Mouse (Mus musculus): ENCODE results near the gene Il17f.
"Not testable (repeated sequence)": the region's sequence is repeated elsewhere in the genome, so short reads cannot be mapped to it uniquely, and the experiment has no call there.

Il17f gene

DNA sequence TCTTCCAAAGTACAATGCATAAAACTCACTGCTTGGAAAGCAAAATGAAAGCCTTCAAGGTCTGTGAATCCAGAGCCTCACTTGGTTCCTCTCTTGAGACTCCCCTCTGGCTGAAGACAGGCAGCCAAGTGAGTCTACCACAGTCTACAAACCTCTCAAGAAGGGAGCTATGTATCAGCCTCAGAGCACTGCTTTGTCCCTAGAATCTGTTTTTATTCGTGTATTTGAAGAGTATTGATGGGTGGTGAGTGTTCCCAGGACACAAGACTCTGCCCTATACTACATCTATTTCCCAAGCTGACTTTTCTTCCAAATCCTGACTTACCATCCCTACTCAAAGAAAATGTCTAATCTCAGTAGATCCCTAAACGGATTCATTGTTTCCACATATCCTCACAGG lies 12.1 kb downstream of the Il17f start:
- no peak for DNase-seq (ENCODE audit: low spot score)

DNA sequence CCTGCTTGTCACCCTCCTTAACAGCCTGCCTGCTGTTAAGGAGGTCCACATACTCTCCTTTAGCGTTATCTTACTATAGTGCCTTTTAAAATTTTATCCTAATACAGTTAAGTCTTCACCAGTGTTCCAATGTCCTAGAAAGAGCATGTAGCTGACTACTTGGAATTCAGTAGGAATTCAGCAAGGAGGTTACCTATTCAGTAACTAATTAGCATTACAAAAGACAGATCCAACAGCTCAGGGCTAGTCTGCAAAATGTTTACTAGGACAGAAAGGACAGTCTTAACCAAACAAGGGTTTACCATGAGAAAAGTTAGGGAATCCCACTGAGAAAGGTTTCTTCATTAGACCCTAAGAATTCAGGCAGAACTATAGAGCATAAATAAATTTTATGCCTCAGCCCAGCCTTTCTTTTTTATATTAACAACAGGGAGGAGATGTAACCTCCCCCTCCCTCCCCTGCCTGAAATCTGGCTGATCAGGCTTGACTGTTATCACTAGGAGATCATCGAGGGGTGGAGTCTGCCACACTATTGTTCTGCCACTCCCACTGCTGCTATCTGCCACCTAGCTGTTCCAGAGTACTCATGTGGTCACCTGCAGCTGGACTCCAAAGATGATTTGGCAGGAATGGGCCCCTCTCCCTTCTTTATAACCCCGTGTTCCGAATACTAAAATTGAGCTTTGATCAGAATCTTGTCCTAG lies 16.2 kb downstream of the Il17f start:
- DNase-seq (ENCODE audit: low spot score): not testable (repeated sequence)

DNA sequence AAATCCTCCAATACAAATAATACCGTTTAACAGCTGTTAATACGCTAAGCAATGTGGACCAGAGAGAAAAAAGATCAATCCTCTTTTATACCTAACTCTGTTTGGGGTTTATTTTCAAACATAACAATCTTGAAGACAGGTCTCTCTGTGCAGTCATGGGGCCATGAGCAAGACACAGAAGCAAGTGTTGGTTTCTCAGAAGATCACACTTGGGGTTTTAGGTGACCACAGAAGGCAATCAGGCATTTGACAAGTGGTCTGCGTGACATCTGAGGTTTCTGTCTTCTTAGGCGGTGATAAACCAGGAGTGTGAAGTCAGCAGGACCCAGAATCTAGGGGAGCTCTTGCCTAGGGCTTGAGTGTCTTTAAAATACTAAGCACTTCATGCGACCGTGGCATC lies 23.9 kb downstream of the Il17f start:
- DNase-seq (ENCODE audit: low spot score): no peak

DNA sequence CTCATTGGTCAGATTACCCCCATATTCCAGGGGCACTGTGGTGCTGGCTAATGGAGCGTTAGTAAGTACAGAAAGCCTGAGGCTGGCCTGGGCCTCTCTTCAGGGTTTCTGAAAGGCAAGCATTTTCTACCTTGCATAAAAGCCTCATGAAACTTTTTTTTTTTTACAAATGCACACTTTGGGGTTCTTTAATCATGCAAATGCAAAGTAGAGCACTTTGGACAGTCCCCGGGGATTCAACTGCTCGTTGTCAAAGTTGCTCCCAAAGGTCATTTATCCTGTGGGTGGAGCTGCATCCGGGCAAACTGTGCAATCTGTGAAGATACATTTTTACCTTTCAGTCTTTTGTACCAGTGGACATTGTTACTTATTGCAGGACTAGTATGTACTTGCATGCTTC lies 29.0 kb downstream of the Il17f start:
- no peak for DNase-seq (ENCODE audit: low spot score)

DNA sequence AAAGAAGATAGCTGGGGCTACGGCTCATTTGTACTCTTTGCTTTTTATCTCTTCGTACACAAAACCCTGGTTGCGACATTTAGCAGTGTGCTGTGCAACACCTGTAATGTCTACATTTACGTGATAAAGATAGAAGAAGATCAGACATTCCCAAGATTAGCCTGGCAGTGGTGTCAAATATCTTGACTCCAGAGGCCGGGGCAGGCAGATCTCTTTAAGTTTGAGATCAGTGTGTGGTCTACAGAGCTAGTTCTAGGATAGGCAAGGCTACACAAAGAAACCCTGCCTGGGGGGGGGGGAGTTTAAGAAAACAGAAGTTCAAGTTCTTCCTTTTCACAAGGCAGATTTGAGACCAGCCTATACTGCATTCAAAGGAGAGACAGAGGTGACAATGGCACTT lies 30.1 kb downstream of the Il17f start:
- no peak for DNase-seq (ENCODE audit: low spot score)

GRCm38 (mm10) chr1:20759799-20760198 lies 30.6 kb downstream of the Il17f start:
- no peak for DNase-seq (ENCODE audit: low spot score)

- peak; percentile 11 for DNase-seq (ENCODE audit: low spot score)
These were observed 32.8 kb downstream of the Il17f start for GRCm38 (mm10) chr1:20757586-20757985.

DNA sequence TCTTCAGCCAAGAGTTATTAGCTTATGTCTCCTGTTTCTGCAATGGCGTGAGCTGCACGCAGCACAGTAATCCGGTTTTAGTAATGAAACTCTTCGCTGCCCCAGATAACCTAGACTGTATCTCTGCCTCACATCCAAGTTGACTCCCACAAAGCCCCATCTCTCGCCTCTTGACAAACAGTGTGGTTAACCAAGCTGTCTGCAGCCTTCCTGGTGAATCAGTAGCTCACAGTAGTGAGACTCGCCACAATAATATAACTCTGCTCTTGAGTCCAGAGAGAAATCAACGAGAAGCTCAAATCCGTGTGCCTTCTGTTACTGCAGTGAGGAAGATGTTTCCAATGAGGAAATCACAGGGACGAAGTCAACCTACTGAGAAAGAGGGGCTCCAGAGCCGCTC lies 36.0 kb downstream of the Il17f start:
- no peak for DNase-seq (ENCODE audit: low spot score)

GRCm38 (mm10) chr1:20740496-20740998 lies 49.9 kb downstream of the Il17f start:
- DNase-seq (ENCODE audit: low spot score): no peak

GRCm38 (mm10) chr1:20738483-20738882 lies 51.9 kb downstream of the Il17f start:
- DNase-seq (ENCODE audit: low spot score): no peak

DNA sequence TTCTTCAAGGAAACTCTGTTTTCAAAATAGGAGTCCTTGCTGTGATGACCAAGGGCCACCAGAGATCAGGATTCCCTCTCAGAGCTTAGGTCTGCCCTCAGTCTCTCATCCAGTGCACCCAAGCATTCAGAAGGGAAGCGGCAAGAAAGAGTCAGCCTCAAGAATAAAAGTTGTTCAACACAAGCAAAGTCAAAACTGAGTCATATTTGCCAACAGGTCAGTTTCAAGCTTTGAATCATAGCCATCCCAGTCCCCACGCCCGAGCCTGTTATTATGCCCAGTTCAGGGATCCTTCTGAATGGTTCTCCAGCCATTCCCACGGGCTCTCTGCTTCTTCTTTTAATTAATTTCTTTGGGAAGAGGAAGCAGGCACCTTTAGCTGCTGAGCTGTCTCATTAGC lies 53.8 kb downstream of the Il17f start:
- no peak for DNase-seq (ENCODE audit: low spot score)

- DNase-seq (ENCODE audit: low spot score): no peak
These were observed 59.5 kb downstream of the Il17f start, which contains the start of gene Il17a for GRCm38 (mm10) chr1:20730903-20731302. Gene Il17a, plus strand, starts transcription at chr1:20730905.

All from ovary, postnatal 36 days (tissue).